Mouse (Mus musculus) testis, adult 2 months (tissue): ENCODE measurements around the gene Gm44790.

ENCODE experiments used
- CTCF ChIP-seq: fragments of 200-500 bp; IDR thresholded peaks from 2 replicates; pipeline ENCODE4 v1.5.1; 2012; ENCODE audit warnings: low read depth, mild to moderate bottlenecking, inconsistent platforms, low read length, moderate library complexity; ENCODE audit not compliant: control insufficient read depth, insufficient read depth, insufficient replicate concordance
- POLR2A ChIP-seq: fragments of 200-500 bp; IDR thresholded peaks from 2 replicates; pipeline ENCODE4 v1.6.1; 2012; ENCODE audit warnings: low read depth, mild to moderate bottlenecking, inconsistent platforms, low read length, moderate library complexity; ENCODE audit not compliant: control insufficient read depth

DNA sequence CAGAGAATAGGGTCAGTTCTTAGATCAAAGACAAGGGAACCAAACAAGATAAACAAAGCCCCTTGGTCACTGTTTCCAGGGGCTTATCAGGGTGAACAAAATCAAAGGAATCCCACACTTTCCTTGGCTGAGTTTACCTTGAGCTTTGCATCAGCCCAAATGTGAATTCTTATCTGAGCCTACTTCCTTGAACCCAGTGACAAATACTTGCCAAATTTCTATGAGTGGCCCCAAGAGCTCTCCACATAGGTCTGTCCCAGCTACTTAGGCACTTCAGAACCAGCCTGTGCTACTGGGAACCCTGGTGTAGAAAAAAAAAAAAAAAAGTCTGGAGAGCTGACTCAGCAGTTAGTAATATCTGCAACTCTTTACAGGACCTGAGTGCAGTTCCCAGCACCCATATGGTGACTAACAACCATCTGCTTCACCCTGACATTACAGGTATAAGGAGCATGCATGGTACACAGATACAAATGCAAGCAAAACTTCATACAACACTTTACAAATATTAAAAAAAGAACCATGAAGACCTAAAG is 48.3 kb downstream of the Gm44790 start:
- no peak for TF ChIP-seq CTCF
- no peak for TF ChIP-seq POLR2A
